Mouse (Mus musculus): ENCODE measurements around the gene Il10rb.

The Il10rb gene

DNA sequence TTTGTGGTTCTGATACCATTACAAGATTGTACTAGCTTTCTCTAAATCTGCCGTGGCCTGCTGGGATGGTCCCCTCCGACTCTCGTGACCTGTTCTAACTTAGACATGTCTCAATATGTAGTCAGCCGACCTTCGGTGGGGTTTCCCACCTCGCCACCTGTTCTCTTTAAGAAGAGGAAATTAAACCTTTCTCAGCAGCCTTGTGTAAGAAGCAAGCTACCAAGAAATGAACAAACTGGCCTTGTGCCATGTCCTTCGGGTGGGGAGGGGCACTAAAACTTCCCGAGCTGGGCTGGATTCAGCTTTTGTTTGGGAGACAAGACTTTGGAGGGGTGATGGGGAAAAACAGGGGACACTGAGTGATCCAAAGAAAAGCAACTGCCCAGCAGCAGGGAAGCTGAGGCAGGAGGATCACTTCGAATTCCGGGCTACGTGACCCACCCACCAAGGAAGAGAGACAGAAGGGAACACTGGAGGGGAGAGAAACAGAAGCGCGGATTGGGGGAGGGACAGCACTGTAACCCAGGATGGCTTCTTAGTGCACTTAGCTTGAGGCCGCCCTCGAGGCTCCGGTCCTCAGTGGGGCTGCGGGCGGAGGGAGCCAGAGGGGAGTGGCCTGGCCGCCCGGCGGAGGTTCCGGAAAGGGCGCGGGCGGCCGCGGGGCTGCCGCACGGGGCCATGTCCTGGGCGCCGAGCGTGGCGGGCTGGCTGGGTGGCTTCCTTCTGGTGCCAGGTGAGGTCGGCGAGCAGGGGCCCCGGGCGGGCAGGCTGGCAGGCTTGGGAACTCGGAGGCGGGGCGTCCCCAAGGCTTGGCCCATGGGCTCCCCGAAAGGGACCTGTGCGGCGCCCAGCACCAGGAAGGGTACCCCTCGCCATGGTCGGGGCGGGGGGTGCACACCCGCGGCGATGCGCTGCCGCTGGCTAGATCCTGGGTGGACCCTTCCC lies at the start of gene Il10rb:
TSS of gene Il10rb (plus strand) at position 525 of the 945 bp plus-strand sequence.
- DNase-seq (ENCODE audit: extremely low read depth, low read depth, low spot score): no peak

DNA sequence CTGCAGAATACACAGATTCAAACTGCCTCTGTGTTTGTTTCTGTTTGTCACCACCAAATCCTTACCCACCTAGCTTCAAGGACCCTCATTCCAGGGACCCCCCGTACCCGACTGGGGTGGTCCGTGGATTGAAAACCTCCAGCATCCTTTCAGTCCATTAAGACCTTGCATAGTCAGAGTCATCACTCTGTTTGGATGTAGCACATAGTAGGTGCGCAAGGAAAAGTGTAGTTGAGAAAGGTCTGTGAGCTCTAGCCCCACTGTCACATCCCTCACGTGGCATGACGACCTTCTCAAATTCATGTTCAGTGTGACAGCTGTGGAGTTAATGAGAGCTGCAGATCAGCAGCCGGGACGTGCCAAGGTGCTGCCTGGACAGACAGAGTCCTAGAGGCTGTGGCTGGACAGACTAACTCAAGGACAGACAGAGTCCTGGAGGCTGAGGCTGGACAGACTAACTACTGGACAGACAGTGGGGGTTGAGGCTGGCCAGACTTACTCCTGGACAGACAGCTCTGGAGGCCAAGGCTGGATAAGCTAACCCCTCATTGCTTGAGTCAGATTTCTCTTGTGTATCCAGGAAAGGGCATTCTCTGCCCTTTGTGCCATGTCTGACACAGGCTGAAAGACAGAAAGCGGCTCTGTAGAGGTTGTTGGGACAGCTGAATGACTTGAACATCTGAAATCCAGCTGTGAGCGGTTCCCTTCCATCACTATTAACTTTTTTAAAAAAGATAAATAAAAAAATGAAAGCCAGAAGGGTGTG lies 49.0 kb upstream of the Il10rb start:
- DNase-seq (ENCODE audit: extremely low read depth, low read depth, low spot score): no peak

DNA sequence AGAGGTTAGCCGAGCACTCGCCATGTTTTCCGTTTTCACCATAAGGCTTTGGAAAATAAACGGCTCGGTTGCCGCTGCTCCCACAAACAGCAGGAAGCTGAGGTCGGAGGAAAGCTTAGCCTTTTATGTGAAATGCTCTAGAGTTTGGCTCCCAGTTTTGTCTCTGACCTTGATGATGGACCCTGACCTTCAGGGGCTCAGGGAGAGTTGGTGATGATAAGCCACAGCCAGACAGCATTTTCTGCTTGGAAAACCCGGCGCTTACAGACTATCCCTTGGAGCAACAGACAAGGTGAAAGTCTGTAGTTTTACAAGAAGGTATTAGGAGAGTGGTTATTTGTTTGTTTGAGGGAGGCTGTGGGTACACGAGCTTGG lies 48.5 kb upstream of the Il10rb start:
- no peak for DNase-seq (ENCODE audit: extremely low read depth, low read depth, low spot score)

- DNase-seq (ENCODE audit: extremely low read depth, low read depth, low spot score): no peak
These were observed 47.4 kb upstream of the Il10rb start for GRCm38 (mm10) chr16:91358555-91358954.

GRCm38 (mm10) chr16:91359531-91359930 lies 46.4 kb upstream of the Il10rb start:
- no peak for DNase-seq (ENCODE audit: extremely low read depth, low read depth, low spot score)

DNA sequence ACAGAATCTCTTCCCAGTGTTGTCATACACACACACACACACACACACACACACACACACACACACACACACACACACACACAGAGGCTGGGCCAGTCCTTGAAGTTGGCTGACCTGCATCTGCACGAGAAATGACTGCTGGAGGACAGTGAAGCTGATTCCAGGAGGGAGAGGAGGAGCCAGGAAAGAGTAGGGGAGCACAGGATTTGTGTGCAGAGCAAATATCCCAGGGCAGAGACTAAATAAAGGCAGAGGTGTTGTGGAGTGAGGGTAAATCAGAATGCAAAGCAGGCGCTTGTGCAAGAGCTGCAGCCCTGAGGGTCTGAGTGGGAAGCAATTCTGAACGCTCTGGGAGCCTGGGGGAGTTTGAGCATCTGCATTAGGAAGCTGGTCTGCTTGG lies 45.8 kb upstream of the Il10rb start:
- DNase-seq (ENCODE audit: extremely low read depth, low read depth, low spot score): no peak

DNA sequence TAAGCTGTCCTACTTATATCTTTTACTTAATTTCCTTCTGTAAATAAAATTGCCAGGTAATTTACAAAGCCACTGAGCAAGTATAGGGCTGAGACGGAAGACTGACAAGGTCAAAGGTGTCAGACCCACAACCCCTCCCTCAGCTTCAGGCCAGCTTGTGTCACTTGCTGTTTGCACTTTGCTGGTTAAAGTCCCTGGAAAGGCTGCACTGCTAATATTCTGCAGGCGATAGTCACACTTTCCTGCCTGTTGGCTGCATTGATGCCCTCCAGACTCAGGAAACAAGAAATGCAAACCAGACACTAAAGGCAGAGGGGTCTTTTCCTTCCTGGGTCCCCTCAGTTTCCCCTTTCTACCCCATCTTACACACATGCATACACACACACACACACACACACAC lies 44.0 kb upstream of the Il10rb start:
- no peak for DNase-seq (ENCODE audit: extremely low read depth, low read depth, low spot score)

GRCm38 (mm10) chr16:91362616-91363272 lies 43.2 kb upstream of the Il10rb start:
- DNase-seq (ENCODE audit: extremely low read depth, low read depth, low spot score): no peak

GRCm38 (mm10) chr16:91363483-91363882 lies 42.5 kb upstream of the Il10rb start:
- no peak for DNase-seq (ENCODE audit: extremely low read depth, low read depth, low spot score)

DNA sequence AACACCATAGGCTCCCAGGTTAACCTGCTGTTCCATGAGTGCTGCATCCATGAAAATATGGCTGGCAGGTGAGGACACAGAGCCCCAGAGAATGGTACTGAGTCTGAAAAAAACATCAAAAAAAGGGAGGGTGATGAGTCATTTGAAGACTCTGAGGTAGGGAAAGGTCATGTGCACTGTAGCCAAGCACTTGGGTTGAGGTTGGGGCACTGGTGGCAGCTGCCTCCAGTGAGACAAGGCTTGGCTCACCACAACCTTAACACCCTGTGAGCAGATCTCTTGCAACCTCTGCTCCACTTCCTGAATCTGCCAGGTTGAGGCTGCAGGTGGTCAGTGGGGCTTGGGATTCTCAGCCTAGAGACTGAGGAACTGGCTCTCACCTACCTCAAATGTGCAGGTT lies 39.4 kb upstream of the Il10rb start:
- DNase-seq (ENCODE audit: extremely low read depth, low read depth, low spot score): no peak

GRCm38 (mm10) chr16:91367066-91367465 lies 38.9 kb upstream of the Il10rb start:
- no peak for DNase-seq (ENCODE audit: extremely low read depth, low read depth, low spot score)

GRCm38 (mm10) chr16:91372577-91373472 lies 33.1 kb upstream of the Il10rb start, which contains the start of gene Ifnar2:
TSS of gene Ifnar2 (plus strand) at chr16:91372783.
- DNase-seq (ENCODE audit: extremely low read depth, low read depth, low spot score): no peak

DNA sequence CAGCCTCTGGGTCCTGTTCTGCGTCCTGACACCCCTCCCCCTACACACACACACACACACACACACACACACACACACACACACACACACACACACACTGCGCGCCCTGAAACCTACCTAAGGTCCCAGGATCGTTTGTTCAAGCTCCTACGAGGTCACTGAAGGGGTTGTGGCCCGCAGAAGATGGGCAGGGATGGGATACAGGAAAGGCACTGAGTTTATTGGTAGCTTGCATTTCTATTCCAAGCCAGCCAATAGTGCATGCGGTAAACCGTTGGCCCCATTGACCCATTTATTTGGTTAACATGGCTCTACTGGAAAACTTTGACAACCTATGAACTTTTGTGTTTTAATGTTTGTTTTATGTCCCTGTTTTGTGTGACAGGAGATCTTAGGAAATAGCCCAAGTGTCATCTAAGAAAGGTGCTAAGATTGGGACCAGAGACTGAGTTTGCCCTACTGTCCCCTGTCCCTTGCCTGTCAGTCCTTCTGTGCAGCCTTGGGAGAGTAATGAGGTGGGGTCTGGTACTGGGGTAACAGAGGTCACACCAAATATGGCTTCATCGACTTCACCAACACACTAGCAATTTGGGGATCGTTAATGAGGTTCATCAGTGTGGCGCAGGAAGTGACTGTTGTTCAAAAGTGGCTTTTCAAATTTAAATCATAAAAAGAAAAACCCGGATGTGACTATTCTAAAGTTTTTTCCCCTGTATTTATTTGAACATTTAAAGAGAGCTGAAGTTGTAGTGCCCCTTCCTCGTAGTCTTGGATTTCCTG lies 32.3 kb upstream of the Il10rb start:
- no peak for DNase-seq (ENCODE audit: extremely low read depth, low read depth, low spot score)

DNA sequence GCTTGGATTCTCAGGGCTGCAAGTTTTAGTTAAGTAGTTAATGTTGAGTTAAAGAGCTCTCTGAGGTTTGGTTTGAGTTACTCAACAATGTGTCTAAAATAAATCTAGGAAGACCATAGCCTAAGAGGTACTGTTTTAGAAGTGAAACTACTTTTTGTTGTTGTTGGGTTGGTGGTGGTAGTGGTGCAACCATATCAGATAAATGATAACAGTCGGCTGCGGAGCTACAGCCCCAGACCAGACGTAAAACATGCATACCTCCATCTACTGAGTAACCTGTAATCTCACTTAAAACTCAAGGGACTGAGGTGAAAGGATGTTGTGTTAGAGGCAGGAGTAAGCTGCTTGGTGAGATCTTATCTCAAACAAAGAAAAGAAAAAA lies 31.7 kb upstream of the Il10rb start:
- no peak for DNase-seq (ENCODE audit: extremely low read depth, low read depth, low spot score)

DNA sequence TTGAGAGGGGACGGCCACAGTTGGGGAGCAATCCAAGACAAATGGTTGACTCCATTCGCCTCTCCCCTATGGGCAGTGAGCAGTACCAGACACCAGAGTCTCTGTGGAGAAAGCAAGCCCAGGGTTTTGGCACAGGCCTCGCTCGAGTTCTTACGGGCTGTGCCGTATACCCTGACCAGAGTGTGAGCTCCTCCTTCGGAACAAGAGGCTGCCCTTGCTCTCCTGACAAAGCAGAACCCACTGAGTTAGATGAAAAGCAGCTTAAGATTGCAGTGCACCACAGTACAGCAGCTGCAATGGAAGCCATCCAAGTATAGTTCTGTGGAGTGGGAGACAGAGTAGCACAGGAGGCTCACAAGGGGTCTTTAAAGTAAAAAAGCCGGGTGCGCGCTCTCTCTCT lies 29.3 kb upstream of the Il10rb start:
- no peak for DNase-seq (ENCODE audit: extremely low read depth, low read depth, low spot score)

GRCm38 (mm10) chr16:91378431-91378986 lies 27.5 kb upstream of the Il10rb start:
- DNase-seq (ENCODE audit: extremely low read depth, low read depth, low spot score): no peak

DNA sequence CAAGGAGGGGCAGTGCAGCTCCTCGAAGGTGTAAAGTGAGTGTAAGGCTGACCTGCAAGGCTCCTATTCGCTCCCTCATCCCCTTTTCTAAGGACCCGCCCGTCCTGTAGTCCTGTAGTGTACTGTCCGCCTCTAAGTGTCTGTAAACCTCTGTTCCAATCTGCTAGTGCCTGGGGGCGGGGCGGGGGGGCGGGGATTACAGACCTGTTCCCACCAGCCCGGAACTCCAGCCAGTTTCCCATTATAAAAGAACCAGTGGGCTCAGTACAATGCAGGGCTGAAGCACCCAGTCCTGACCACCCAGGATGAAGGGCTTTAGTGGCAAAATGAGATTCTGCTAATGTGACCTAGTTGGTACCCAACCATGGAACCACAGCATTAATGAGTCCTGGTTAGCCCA lies 27.0 kb upstream of the Il10rb start:
- no peak for DNase-seq (ENCODE audit: extremely low read depth, low read depth, low spot score)

DNA sequence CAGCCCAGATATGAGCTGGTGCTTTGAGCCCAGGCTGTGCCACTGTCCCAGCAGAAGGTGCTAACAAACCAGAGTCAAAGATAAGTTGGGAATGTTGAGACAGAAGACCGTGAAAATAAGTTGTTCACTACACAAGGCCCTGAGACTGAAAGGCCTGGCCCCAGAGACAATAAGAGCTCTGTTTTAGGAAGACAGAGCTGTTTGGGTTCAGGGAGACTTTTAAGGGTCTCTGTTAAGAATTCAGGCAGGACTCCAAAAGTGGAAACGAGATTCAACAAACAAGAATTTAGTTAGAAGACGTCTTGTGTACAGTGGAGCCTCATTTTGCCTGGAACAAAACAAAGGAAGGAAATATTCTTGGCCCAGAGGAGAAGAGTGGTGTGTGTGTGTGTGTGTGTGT lies 26.6 kb upstream of the Il10rb start:
- DNase-seq (ENCODE audit: extremely low read depth, low read depth, low spot score): no peak

GRCm38 (mm10) chr16:91380151-91380550 lies 25.8 kb upstream of the Il10rb start:
- DNase-seq (ENCODE audit: extremely low read depth, low read depth, low spot score): no peak
